Mouse (Mus musculus): Measurements from ENCODE around the gene Fgfrl1. TPM values are rescaled to one million over a fixed set of nuclear protein-coding genes. Genes with fewer than 3 reads are reported as not detected.

The Fgfrl1 gene
- polyA plus RNA-seq, 1 experiment: 35.3 TPM

DNA sequence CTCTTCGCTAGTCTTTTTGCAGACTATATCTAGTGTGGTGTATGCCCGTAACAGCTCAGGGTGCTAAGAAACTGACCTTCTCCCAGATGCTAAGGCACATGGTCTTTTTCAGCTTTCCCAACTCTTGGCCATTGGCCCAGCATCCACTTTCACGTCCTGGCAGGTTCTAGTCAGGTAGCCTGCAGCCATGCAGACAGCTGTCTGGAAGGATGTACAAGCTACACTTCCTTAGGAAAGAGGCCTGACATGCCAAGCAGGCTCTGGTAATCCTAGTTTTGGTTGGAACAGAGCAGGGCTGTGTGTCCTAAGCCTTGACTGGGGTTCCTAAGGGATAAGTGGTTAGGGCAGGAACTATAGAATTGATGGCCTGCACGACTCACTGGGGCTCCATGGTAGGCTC is 29.4 kb upstream of the Fgfrl1 start:
- Histone ChIP-seq H3K4me3 (ENCODE audit: insufficient read depth, low read length) (no peak overlapping the region), H3K27ac (ENCODE audit: insufficient read depth, low read length) (no peak overlapping the region), H3K4me1 (ENCODE audit: control insufficient read depth, insufficient read depth, low read length) (peaks cover 11% of the 10 kb centered on the region)
- no peak for TF ChIP-seq CTCF (IDR thresholded peaks at IDR 0.05; ENCODE audit: extremely low read depth, insufficient read depth, low read length)
- no peak for TF ChIP-seq POLR2A (IDR thresholded peaks at IDR 0.05; ENCODE audit: extremely low read depth, insufficient read depth, low read length)

DNA sequence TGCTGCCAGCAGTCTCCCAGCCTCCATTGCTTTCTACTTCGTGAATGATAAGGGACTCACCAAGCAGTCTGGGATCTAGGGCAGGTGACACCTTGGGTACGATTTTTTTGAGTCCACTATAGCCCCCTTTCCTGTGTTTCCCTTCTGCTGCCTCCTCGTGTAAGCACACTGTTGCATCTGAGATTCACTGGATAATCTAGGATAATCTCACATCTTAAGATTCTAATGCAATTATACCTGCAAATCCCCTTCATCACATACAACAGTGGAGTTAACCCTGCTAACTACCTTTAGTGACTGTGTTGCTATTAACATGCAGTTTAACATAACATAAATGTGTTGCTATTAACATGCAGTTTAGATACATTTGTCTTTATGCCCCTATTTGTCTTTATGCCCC is 27.1 kb upstream of the Fgfrl1 start:
- no peak overlapping the region for H3K27ac ChIP-seq (ENCODE audit: insufficient read depth, low read length)
- H3K4me3 ChIP-seq (ENCODE audit: insufficient read depth, low read length): no peak overlapping the region
- peaks cover 5% of the 10 kb centered on the region for H3K4me1 ChIP-seq (ENCODE audit: control insufficient read depth, insufficient read depth, low read length)
- TF ChIP-seq POLR2A (IDR thresholded peaks at IDR 0.05; ENCODE audit: extremely low read depth, insufficient read depth, low read length) (no peak), CTCF (IDR thresholded peaks at IDR 0.05; ENCODE audit: extremely low read depth, insufficient read depth, low read length) (no peak)

GRCm38 (mm10) chr5:108667370-108667769 is 24.8 kb upstream of the Fgfrl1 start:
- H3K27ac ChIP-seq (ENCODE audit: insufficient read depth, low read length): no peak overlapping the region
- peaks cover 2% of the 10 kb centered on the region for H3K4me1 ChIP-seq (ENCODE audit: control insufficient read depth, insufficient read depth, low read length)
- TF ChIP-seq POLR2A (IDR thresholded peaks at IDR 0.05; ENCODE audit: extremely low read depth, insufficient read depth, low read length) (no peak), CTCF (IDR thresholded peaks at IDR 0.05; ENCODE audit: extremely low read depth, insufficient read depth, low read length) (no peak)
- no peak overlapping the region for H3K4me3 ChIP-seq (ENCODE audit: insufficient read depth, low read length)

- TF ChIP-seq CTCF (IDR thresholded peaks at IDR 0.05; ENCODE audit: extremely low read depth, insufficient read depth, low read length): no peak
- no peak for TF ChIP-seq POLR2A (IDR thresholded peaks at IDR 0.05; ENCODE audit: extremely low read depth, insufficient read depth, low read length)
- Histone ChIP-seq H3K27ac (ENCODE audit: insufficient read depth, low read length) (peak overlapping the region; percentile 98), H3K4me3 (ENCODE audit: insufficient read depth, low read length) (peak overlapping the region; percentile 81), H3K4me1 (ENCODE audit: control insufficient read depth, insufficient read depth, low read length) (peaks cover 2% of the 10 kb centered on the region)
These were observed 23.7 kb upstream of the Fgfrl1 start for GRCm38 (mm10) chr5:108668387-108668932.

DNA sequence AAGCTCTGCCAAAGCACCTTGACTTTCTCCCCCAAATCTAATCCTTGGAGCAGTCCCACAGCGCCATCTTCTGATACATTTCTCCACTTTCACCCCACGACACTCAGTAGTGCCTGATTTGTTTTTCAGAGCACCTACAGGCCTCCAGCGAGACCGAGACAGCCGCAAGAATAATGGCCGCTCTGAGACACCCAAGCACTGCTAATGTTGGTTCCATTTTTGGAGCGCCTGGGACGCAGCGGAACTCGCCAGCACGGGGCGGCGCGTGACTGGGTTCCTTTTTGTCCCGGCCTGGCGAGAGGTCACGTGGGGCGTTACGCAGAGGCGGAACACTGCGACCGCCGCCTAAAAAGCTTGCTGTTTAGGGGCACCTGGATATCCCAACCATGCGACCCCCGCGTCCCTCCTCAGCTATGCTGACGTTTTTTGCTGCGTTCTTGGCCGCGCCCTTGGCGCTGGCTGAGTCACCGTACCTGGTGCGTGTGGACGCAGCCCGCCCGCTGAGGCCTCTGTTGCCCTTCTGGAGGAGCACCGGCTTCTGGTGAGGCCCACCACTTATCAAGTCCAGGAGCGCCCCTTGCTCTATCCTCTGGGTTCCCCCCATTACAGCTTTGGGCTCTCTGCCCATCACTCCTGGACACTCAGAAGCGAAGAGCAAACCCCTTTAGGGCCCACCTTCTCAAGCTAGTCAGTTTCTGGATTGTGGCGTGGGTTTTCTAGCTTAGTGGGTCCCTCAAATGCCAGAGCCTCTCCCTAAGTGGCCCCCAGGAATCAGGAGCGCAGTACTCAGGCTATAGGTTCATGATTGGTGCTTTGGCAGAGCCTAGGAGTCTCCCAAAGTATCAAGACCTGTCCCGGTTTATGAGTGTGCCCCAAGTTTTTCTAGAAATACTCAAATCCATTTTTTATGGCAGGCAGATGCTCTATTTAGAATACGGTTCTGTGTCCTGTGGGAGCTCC is 22.9 kb upstream of the Fgfrl1 start, which contains the start of gene Dgkq:
TSS of gene Dgkq (minus strand) at position 696 of the 960 bp plus-strand sequence.
- H3K4me3 ChIP-seq (ENCODE audit: insufficient read depth, low read length): peak within 1 kb of the TSS; percentile 81
- TF ChIP-seq CTCF (IDR thresholded peaks at IDR 0.05; ENCODE audit: extremely low read depth, insufficient read depth, low read length) (peak; percentile 56), POLR2A (IDR thresholded peaks at IDR 0.05; ENCODE audit: extremely low read depth, insufficient read depth, low read length) (peak; percentile 78; the same call in 1 of the 2 replicates)
- peak within 1 kb of the TSS; percentile 98 for H3K27ac ChIP-seq (ENCODE audit: insufficient read depth, low read length)
- H3K4me1 ChIP-seq (ENCODE audit: control insufficient read depth, insufficient read depth, low read length): peaks cover 2% of the 10 kb centered on the region

DNA sequence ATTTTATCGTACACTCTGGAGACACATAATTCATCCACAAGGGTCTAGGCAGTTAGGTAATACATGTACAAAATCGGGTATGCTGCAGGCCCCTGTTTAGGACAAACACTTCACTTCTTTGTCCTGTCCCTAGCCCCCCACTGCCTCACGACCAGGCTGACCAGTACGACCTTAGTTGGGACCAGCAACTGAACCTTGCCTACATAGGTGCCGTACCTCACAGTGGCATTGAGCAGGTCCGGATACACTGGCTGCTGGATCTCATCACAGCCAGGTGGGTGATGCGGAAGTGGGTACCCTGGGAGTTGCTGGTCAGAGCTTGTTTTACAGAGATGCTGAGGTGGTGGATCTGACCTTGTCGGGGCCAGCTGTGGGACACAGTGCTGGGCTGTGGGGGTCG is 22.2 kb upstream of the Fgfrl1 start:
- peak overlapping the region; percentile 81 for H3K4me3 ChIP-seq (ENCODE audit: insufficient read depth, low read length)
- 0 out of 2 replicates have a peak overlapping the region, but pooled peaks have one; percentile 10 for H3K27ac ChIP-seq (ENCODE audit: insufficient read depth, low read length)
- TF ChIP-seq CTCF (IDR thresholded peaks at IDR 0.05; ENCODE audit: extremely low read depth, insufficient read depth, low read length): no peak
- TF ChIP-seq POLR2A (IDR thresholded peaks at IDR 0.05; ENCODE audit: extremely low read depth, insufficient read depth, low read length): no peak

GRCm38 (mm10) chr5:108670785-108671184 is 21.4 kb upstream of the Fgfrl1 start:
- Histone ChIP-seq H3K4me1 (ENCODE audit: control insufficient read depth, insufficient read depth, low read length) (peaks cover 2% of the 10 kb centered on the region), H3K4me3 (ENCODE audit: insufficient read depth, low read length) (no peak overlapping the region), H3K27ac (ENCODE audit: insufficient read depth, low read length) (no peak overlapping the region)
- TF ChIP-seq CTCF (IDR thresholded peaks at IDR 0.05; ENCODE audit: extremely low read depth, insufficient read depth, low read length) (peak; percentile 60), POLR2A (IDR thresholded peaks at IDR 0.05; ENCODE audit: extremely low read depth, insufficient read depth, low read length) (no peak)

More for the DNA sequence above, 22.2 kb upstream of the Fgfrl1 start:
- H3K4me1 ChIP-seq (ENCODE audit: control insufficient read depth, insufficient read depth, low read length): peaks cover 2% of the 10 kb centered on the region

DNA sequence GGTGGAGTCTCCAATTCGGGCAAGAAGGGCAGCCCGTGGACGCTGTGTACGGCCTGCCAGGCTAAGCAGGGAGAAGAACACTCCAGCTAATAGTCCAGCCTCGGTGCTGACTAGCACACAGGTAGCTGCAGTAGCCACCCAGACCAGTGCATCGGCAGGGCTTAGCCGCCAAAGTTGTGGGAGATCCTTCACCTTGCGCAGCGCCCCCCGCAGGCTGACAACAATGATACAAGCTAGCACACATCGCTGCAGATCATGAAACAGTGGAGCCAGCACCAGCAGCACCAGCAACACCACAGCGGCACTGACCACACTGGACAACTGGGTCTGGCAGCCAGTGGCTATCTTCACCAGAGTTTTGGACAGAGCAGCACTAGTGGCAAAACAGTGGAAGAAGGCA is 20.4 kb upstream of the Fgfrl1 start:
- TF ChIP-seq POLR2A (IDR thresholded peaks at IDR 0.05; ENCODE audit: extremely low read depth, insufficient read depth, low read length): no peak
- no peak for TF ChIP-seq CTCF (IDR thresholded peaks at IDR 0.05; ENCODE audit: extremely low read depth, insufficient read depth, low read length)
- Histone ChIP-seq H3K27ac (ENCODE audit: insufficient read depth, low read length) (no peak overlapping the region), H3K4me1 (ENCODE audit: control insufficient read depth, insufficient read depth, low read length) (peaks cover 2% of the 10 kb centered on the region), H3K4me3 (ENCODE audit: insufficient read depth, low read length) (no peak overlapping the region)

DNA sequence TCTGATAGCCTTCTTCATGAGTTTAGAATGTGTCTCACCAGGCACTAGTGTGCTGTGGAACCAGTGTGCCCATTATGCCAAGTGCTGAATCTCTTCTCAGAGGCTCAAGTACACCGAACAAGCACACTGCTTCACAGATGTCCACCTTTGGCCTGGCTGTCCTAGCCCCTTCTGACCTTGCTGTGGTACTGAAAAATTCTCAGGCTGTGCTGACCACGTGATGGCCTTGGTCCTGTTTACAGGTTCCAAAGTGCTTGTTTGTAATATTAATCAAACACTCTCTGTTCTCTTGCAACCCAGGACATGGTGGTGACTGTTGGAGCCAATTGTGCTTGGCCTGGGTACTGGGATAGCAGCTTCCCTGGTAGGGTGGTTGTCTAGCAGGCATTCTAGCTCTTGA is 17.6 kb upstream of the Fgfrl1 start:
- Histone ChIP-seq H3K4me1 (ENCODE audit: control insufficient read depth, insufficient read depth, low read length) (peaks cover 7% of the 10 kb centered on the region), H3K4me3 (ENCODE audit: insufficient read depth, low read length) (no peak overlapping the region), H3K27ac (ENCODE audit: insufficient read depth, low read length) (no peak overlapping the region)
- no peak for TF ChIP-seq CTCF (IDR thresholded peaks at IDR 0.05; ENCODE audit: extremely low read depth, insufficient read depth, low read length)
- no peak for TF ChIP-seq POLR2A (IDR thresholded peaks at IDR 0.05; ENCODE audit: extremely low read depth, insufficient read depth, low read length)
